Mouse (Mus musculus): ENCODE results near the gene Ripk1.

Ripk1 gene

GRCm38 (mm10) chr13:34002058-34003006, at the start of gene Ripk1, which contains the start of gene Serpinb6a:
Gene Ripk1, plus strand, starts transcription at chr13:34002363.
Gene Serpinb6a, minus strand, starts transcription at chr13:34002794.
- DNase-seq = peak; percentile 90

GRCm38 (mm10) chr13:33952947-33953346, 49.2 kb upstream of the Ripk1 start:
- no peak for DNase-seq

- DNase-seq = no peak
Observed at GRCm38 (mm10) chr13:33956571-33957421, 45.4 kb upstream of the Ripk1 start.

- DNase-seq = no peak
Observed at GRCm38 (mm10) chr13:33959771-33960170, 42.4 kb upstream of the Ripk1 start.

- DNase-seq = peak; percentile 88
Observed at GRCm38 (mm10) chr13:33964206-33965046, 37.7 kb upstream of the Ripk1 start, which contains the start of gene Nqo2. Gene Nqo2, plus strand, starts transcription at chr13:33964687.

- no peak for DNase-seq
Observed at GRCm38 (mm10) chr13:33965056-33966024, 36.8 kb upstream of the Ripk1 start.

- no peak for DNase-seq
Observed at GRCm38 (mm10) chr13:33966025-33966412, 36.1 kb upstream of the Ripk1 start.

- DNase-seq = no peak
Observed at GRCm38 (mm10) chr13:33966574-33966973, 35.6 kb upstream of the Ripk1 start.

- no peak for DNase-seq
Observed at GRCm38 (mm10) chr13:33989625-33990024, 12.5 kb upstream of the Ripk1 start.

GRCm38 (mm10) chr13:33995197-33995596, 7.0 kb upstream of the Ripk1 start:
- DNase-seq = peak; percentile 64

GRCm38 (mm10) chr13:34003058-34003457, 895 bp downstream of the Ripk1 start:
- DNase-seq = no peak

GRCm38 (mm10) chr13:34007234-34007633, 5.1 kb downstream of the Ripk1 start:
- no peak for DNase-seq

- DNase-seq = no peak
Observed at GRCm38 (mm10) chr13:34016927-34017569, 14.9 kb downstream of the Ripk1 start.

GRCm38 (mm10) chr13:34018521-34018920, 16.4 kb downstream of the Ripk1 start:
- DNase-seq = no peak

- DNase-seq = no peak
Observed at GRCm38 (mm10) chr13:34021998-34022397, 19.8 kb downstream of the Ripk1 start.

- DNase-seq = no peak
Observed at GRCm38 (mm10) chr13:34032041-34032440, 29.9 kb downstream of the Ripk1 start.

GRCm38 (mm10) chr13:34035424-34035823, 33.3 kb downstream of the Ripk1 start:
- no peak for DNase-seq

- no peak for DNase-seq
Observed at GRCm38 (mm10) chr13:34036726-34037125, 34.6 kb downstream of the Ripk1 start.

- peak; percentile 96 for DNase-seq
Observed at GRCm38 (mm10) chr13:34037172-34038055, 35.3 kb downstream of the Ripk1 start, which contains the start of gene Bphl. Gene Bphl, plus strand, starts transcription at chr13:34037597.

GRCm38 (mm10) chr13:34038056-34038432, 35.9 kb downstream of the Ripk1 start:
- DNase-seq = no peak

Measured in kidney, adult 11 months (tissue).